Mouse (Mus musculus) mature B cell (primary cell): ENCODE measurements at regions not wholly inside any gene's neighbourhood (a gene's known extent, or its start where the extent isn't known, plus 50 kb on each side); places are given as distances from the start of the nearest gene placed in this dataset.

Experiments used
- in situ Hi-C: fragments of 300-500 bp; cut with MboI; formaldehyde crosslinking; loops from 2 replicates; pipeline ENCODE4 v1.14.3; 2019

DNA sequence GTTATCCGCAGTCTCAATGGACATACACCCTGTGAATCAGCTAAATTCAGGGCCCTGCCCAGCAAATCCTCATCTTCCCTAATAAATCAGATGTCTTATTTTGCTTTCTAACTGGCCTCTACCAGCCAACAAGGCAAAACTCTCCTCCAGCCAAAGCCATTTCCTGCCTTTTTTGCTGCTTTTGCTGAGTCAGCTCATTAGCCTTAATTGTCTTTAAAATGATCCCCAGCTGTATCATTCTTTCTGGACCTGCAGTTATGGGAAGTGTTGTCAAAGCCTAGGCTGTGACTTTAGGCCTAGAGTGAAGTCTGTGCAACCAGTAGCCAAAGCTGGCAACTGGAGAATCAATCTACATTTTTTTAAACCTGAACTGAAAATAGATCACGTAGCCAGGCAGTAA, 81.4 kb downstream of the Mtpn start:
- in situ Hi-C loops, result no loop called here

GRCm38 (mm10) chr6:35445007-35445406, 94.7 kb downstream of the Mtpn start:
- in situ Hi-C loops, result no loop called here

DNA sequence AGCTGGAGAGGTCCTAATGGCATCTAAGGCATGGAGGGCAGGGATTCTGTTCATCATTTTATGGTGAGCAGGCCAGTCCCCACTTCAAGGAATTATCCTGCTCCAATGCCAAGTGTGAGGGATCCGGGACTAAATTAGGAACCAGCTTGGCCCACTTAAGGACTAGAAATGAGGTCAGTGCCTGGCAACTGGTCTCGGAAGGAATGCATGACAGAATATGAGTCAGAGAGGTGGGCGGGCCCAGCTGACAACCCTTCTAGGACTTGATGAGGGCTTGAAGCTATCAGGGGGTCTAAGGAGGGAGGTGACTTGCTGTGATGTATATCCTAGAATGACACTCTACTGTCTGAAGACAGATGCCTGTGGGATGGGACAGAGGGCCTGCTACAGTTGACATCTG, 100.4 kb upstream of the Fam180a start:
- in situ Hi-C loops, result no loop called here

- in situ Hi-C loops, result no loop called here
Measured at GRCm38 (mm10) chr6:35424521-35424920, 98.6 kb upstream of the Fam180a start.

- in situ Hi-C loops, result no loop called here
Measured at GRCm38 (mm10) chr6:35420924-35421323, 95.0 kb upstream of the Fam180a start.

- in situ Hi-C loops, result no loop called here
Measured at GRCm38 (mm10) chr6:35405044-35405443, 79.1 kb upstream of the Fam180a start.

- in situ Hi-C loops, result no loop called here
Measured at GRCm38 (mm10) chr6:35403341-35403910, 77.5 kb upstream of the Fam180a start.

GRCm38 (mm10) chr6:35395726-35396125, 69.8 kb upstream of the Fam180a start:
- in situ Hi-C loops, result no loop called here

- in situ Hi-C loops, result loop anchor here (10.0 kb wide), 1 partner anchor 176 kb away; no protein-coding TSS in a partner anchor
Measured at GRCm38 (mm10) chr6:35388827-35389226, 62.9 kb upstream of the Fam180a start.

DNA sequence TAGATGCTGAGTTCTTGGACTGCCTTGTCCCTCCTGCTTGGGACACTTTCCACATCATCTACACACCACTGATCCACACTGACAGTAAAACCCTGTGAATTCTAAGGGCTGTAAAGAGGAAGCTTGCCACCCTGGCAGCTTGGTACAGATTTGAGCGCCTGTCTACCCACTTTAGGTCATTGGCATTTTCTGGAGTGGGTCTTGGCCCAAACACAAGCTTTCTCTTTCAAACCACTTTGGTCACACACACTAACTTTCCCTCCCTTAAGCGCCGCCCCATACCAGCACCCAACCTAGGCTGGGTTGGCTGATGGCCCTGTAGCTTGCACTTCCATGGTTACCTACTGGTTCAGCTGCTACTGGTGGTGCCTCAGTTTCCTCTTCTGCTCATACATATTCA, 55.6 kb upstream of the Fam180a start:
- in situ Hi-C loops, result loop anchor here (10.0 kb wide), 1 partner anchor 183 kb away; no protein-coding TSS in a partner anchor

GRCm38 (mm10) chr6:35380721-35381466, 55.0 kb upstream of the Fam180a start:
- in situ Hi-C loops, result loop anchor here (10.0 kb wide), 1 partner anchor 184 kb away; no protein-coding TSS in a partner anchor

GRCm38 (mm10) chr6:35379890-35380289, 53.9 kb upstream of the Fam180a start:
- in situ Hi-C loops, result loop anchor here (10.0 kb wide), 1 partner anchor 185 kb away; no protein-coding TSS in a partner anchor

GRCm38 (mm10) chr6:35378851-35379250, 52.9 kb upstream of the Fam180a start:
- in situ Hi-C loops, result no loop called here

DNA sequence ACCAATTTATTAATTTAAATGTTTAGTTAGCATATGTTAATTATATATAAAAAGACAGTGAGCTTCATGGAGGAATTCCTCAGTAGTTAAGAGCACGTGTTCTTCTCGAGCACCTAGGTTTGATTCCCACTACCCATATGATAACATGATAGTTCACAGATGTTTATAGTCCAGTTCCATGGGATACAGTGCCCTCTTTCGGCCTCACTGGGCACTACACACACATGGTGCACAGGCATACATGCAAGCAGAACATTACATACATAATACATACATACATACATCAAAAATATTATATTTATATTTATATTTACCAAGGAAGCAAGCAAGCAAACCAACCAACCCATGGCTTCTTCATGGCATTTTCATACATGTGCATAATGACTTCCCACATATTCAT, 51.6 kb upstream of the Fam180a start:
- in situ Hi-C loops, result no loop called here

- in situ Hi-C loops, result no loop called here
Measured at GRCm38 (mm10) chr6:35376526-35376925, 50.6 kb upstream of the Fam180a start.
